Mouse (Mus musculus): ENCODE results near the gene AC134908.4. TPM values are rescaled to one million over a fixed set of nuclear protein-coding genes. Genes with fewer than 3 reads are reported as not detected.

Gene AC134908.4
- total RNA-seq, 1 experiment: not detected

GRCm38 (mm10) chr17:25833291-25833663 is 37.8 kb upstream of the AC134908.4 start, which contains the start of gene Stub1:
Stub1 (minus strand) TSS chr17:25833404.
- DNase-seq (ENCODE audit: low read depth, low spot score): peak; percentile 80
- peaks cover 42% of the 10 kb centered on the region for H3K36me3 ChIP-seq (ENCODE audit: control insufficient read depth, insufficient read depth, low read length, poor library complexity, severe bottlenecking)
- no peak for TF ChIP-seq HCFC1 (IDR thresholded peaks at IDR 0.05; ENCODE audit: borderline replicate concordance, insufficient read depth, low read length)
- TF ChIP-seq MAFK (IDR thresholded peaks at IDR 0.05; ENCODE audit: insufficient read depth, low read depth, low read length): no peak
- no peak for TF ChIP-seq ZNF384 (IDR thresholded peaks at IDR 0.05; ENCODE audit: low read depth, low read length)
- TF ChIP-seq ZC3H11A (IDR thresholded peaks at IDR 0.05; ENCODE audit: borderline replicate concordance, low read depth, low read length): no peak
- no peak for TF ChIP-seq CHD2 (IDR thresholded peaks at IDR 0.05; ENCODE audit: low read depth, low read length)
- H3K4me1 ChIP-seq (ENCODE audit: control insufficient read depth in 2 of 2, insufficient read depth in 2 of 2, low read length in 2 of 2, poor library complexity in 1 of 2): peaks cover 2 to 29% of the 10 kb centered on the region in 2 experiments; a peak in 1 of 4 replicates
- in situ Hi-C loops (cut with MboI; ENCODE audit: low sequenced_read_pairs in 2 of 2, unreplicated experiment in 2 of 2): no loop called here
- H3K27ac ChIP-seq (ENCODE audit: insufficient read depth, low read depth, low read length, poor library complexity, severe bottlenecking): peak within 1 kb of the TSS; percentile 86
- peak within 1 kb of the TSS; percentile 96 to 97 for H3K4me3 ChIP-seq (ENCODE audit: insufficient read depth in 1 of 2, low read depth in 1 of 2, low read length in 2 of 2, poor library complexity in 1 of 2, severe bottlenecking in 1 of 2)
- H3K9me3 ChIP-seq (ENCODE audit: control insufficient read depth, insufficient read depth, low read depth, low read length): no peaks in the 10 kb centered on the region
- H3K9ac ChIP-seq (ENCODE audit: insufficient read depth, low read depth, low read length, poor library complexity, severe bottlenecking): peak within 1 kb of the TSS; percentile 97

GRCm38 (mm10) chr17:25832436-25833290 is 37.2 kb upstream of the AC134908.4 start:
- peaks cover 2 to 32% of the 10 kb centered on the region in 2 experiments; a peak in 1 of 4 replicates for H3K4me1 ChIP-seq (ENCODE audit: control insufficient read depth in 2 of 2, insufficient read depth in 2 of 2, low read length in 2 of 2, poor library complexity in 1 of 2)
- peak; percentile 97 for DNase-seq (ENCODE audit: low read depth, low spot score)
- peak overlapping the region; percentile 86 for H3K27ac ChIP-seq (ENCODE audit: insufficient read depth, low read depth, low read length, poor library complexity, severe bottlenecking)
- no peaks in the 10 kb centered on the region for H3K9me3 ChIP-seq (ENCODE audit: control insufficient read depth, insufficient read depth, low read depth, low read length)
- no peak for TF ChIP-seq ZC3H11A (IDR thresholded peaks at IDR 0.05; ENCODE audit: borderline replicate concordance, low read depth, low read length)
- peak; percentile 71 for TF ChIP-seq HCFC1 (IDR thresholded peaks at IDR 0.05; ENCODE audit: borderline replicate concordance, insufficient read depth, low read length)
- peak overlapping the region; percentile 96 to 97 for H3K4me3 ChIP-seq (ENCODE audit: insufficient read depth in 1 of 2, low read depth in 1 of 2, low read length in 2 of 2, poor library complexity in 1 of 2, severe bottlenecking in 1 of 2)
- peaks cover 43% of the 10 kb centered on the region for H3K36me3 ChIP-seq (ENCODE audit: control insufficient read depth, insufficient read depth, low read length, poor library complexity, severe bottlenecking)
- peak overlapping the region; percentile 97 for H3K9ac ChIP-seq (ENCODE audit: insufficient read depth, low read depth, low read length, poor library complexity, severe bottlenecking)
- in situ Hi-C loops (cut with MboI; ENCODE audit: low sequenced_read_pairs in 2 of 2, unreplicated experiment in 2 of 2): no loop called here

- no peak for TF ChIP-seq ZNF384 (IDR thresholded peaks at IDR 0.05; ENCODE audit: low read depth, low read length)
- no peak for TF ChIP-seq ZC3H11A (IDR thresholded peaks at IDR 0.05; ENCODE audit: borderline replicate concordance, low read depth, low read length)
- no peak for TF ChIP-seq CHD2 (IDR thresholded peaks at IDR 0.05; ENCODE audit: low read depth, low read length)
- no peak for TF ChIP-seq MAFK (IDR thresholded peaks at IDR 0.05; ENCODE audit: insufficient read depth, low read depth, low read length)
- TF ChIP-seq HCFC1 (IDR thresholded peaks at IDR 0.05; ENCODE audit: borderline replicate concordance, insufficient read depth, low read length): no peak
- Histone ChIP-seq H3K27ac (ENCODE audit: insufficient read depth, low read depth, low read length, poor library complexity, severe bottlenecking) (no peak overlapping the region), H3K36me3 (ENCODE audit: control insufficient read depth, insufficient read depth, low read length, poor library complexity, severe bottlenecking) (peaks cover 51% of the 10 kb centered on the region), H3K9me3 (ENCODE audit: control insufficient read depth, insufficient read depth, low read depth, low read length) (no peaks in the 10 kb centered on the region), H3K4me1 (ENCODE audit: control insufficient read depth in 2 of 2, insufficient read depth in 2 of 2, low read length in 2 of 2, poor library complexity in 1 of 2) (peaks cover 2 to 36% of the 10 kb centered on the region in 2 experiments; a peak in 1 of 4 replicates), H3K4me3 (ENCODE audit: insufficient read depth in 1 of 2, low read depth in 1 of 2, low read length in 2 of 2, poor library complexity in 1 of 2, severe bottlenecking in 1 of 2) (peak overlapping the region; percentile 96 to 97), H3K9ac (ENCODE audit: insufficient read depth, low read depth, low read length, poor library complexity, severe bottlenecking) (peak overlapping the region; percentile 97)
- in situ Hi-C loops (cut with MboI; ENCODE audit: low sequenced_read_pairs in 2 of 2, unreplicated experiment in 2 of 2): no loop called here
- DNase-seq (ENCODE audit: low read depth, low spot score): no peak
Measured at GRCm38 (mm10) chr17:25831451-25832281, 36.2 kb upstream of the AC134908.4 start.

- no peak overlapping the region for H3K9ac ChIP-seq (ENCODE audit: insufficient read depth, low read depth, low read length, poor library complexity, severe bottlenecking)
- peaks cover 2 to 31% of the 10 kb centered on the region in 2 experiments; a peak in 1 of 4 replicates for H3K4me1 ChIP-seq (ENCODE audit: control insufficient read depth in 2 of 2, insufficient read depth in 2 of 2, low read length in 2 of 2, poor library complexity in 1 of 2)
- TF ChIP-seq ZNF384 (IDR thresholded peaks at IDR 0.05; ENCODE audit: low read depth, low read length): no peak
- no peak for TF ChIP-seq MAFK (IDR thresholded peaks at IDR 0.05; ENCODE audit: insufficient read depth, low read depth, low read length)
- TF ChIP-seq ZC3H11A (IDR thresholded peaks at IDR 0.05; ENCODE audit: borderline replicate concordance, low read depth, low read length): no peak
- TF ChIP-seq HCFC1 (IDR thresholded peaks at IDR 0.05; ENCODE audit: borderline replicate concordance, insufficient read depth, low read length): no peak
- TF ChIP-seq CHD2 (IDR thresholded peaks at IDR 0.05; ENCODE audit: low read depth, low read length): no peak
- DNase-seq (ENCODE audit: low read depth, low spot score): no peak
- in situ Hi-C loops (cut with MboI; ENCODE audit: low sequenced_read_pairs in 2 of 2, unreplicated experiment in 2 of 2): no loop called here
- H3K4me3 ChIP-seq (ENCODE audit: insufficient read depth in 1 of 2, low read depth in 1 of 2, low read length in 2 of 2, poor library complexity in 1 of 2, severe bottlenecking in 1 of 2): no peak overlapping the region
- H3K9me3 ChIP-seq (ENCODE audit: control insufficient read depth, insufficient read depth, low read depth, low read length): no peaks in the 10 kb centered on the region
- H3K36me3 ChIP-seq (ENCODE audit: control insufficient read depth, insufficient read depth, low read length, poor library complexity, severe bottlenecking): peaks cover 55% of the 10 kb centered on the region
- H3K27ac ChIP-seq (ENCODE audit: insufficient read depth, low read depth, low read length, poor library complexity, severe bottlenecking): no peak overlapping the region
Measured at GRCm38 (mm10) chr17:25830806-25831431, 35.5 kb upstream of the AC134908.4 start.

Data from ES-E14 (cell line).